Mouse (Mus musculus) small intestine, adult 2 months (tissue): ENCODE data around the gene Agmo.

Experiments
- CTCF ChIP-seq: fragments of 200-500 bp; IDR thresholded peaks from 2 replicates; pipeline ENCODE4 v1.5.1; 2012; ENCODE audit warnings: low read depth, mild to moderate bottlenecking, control low read depth, inconsistent platforms, low read length, moderate library complexity, mixed read lengths; ENCODE audit not compliant: insufficient replicate concordance, insufficient read length; ENCODE audit errors: extremely low read depth
- POLR2A ChIP-seq: fragments of 200-500 bp; IDR thresholded peaks from 2 replicates; pipeline ENCODE4 v1.6.1; 2012; ENCODE audit warnings: low read depth, mild to moderate bottlenecking, control low read depth, inconsistent platforms, low read length, moderate library complexity

GRCm38 (mm10) chr12:37612837-37613236 lies 371.4 kb downstream of the Agmo start:
- TF ChIP-seq CTCF (no peak), POLR2A (no peak)
